Mouse (Mus musculus) E14TG2a.4 (cell line): ENCODE measurements at regions not wholly inside any gene's neighbourhood (a gene's known extent, or its start where the extent isn't known, plus 50 kb on each side); places are given as distances from the start of the nearest gene placed in this dataset.
"Not testable (repeated sequence)": the region's sequence is repeated elsewhere in the genome, so short reads cannot be mapped to it uniquely, and the experiment has no call there.

Source experiments
- H3K27me3 ChIP-seq: 2 replicates; pipeline ENCODE4 v1.6.1; 2014; ENCODE audit warnings: low read length, control low read depth; ENCODE audit not compliant: insufficient read depth
- H3K36me3 ChIP-seq: 2 replicates; pipeline ENCODE4 v1.6.1; 2014; ENCODE audit warnings: low read length, control low read depth; ENCODE audit not compliant: insufficient read depth
- H3K4me1 ChIP-seq: replicated peaks from 2 replicates; pipeline ENCODE4 v1.6.1; 2014; ENCODE audit warnings: low read depth, low read length, control low read depth
- H3K4me3 ChIP-seq: replicated peaks from 2 replicates; pipeline ENCODE4 v1.5.1; 2014; ENCODE audit warnings: mild to moderate bottlenecking, low read length
- H3K9me3 ChIP-seq: 2 replicates; pipeline ENCODE4 v1.6.1; 2014; ENCODE audit warnings: low read length, control low read depth
- CTCF ChIP-seq: conservative IDR thresholded peaks from 2 replicates; pipeline ENCODE4 v1.5.1; 2014; ENCODE audit warnings: low read length
- NANOG ChIP-seq: IDR thresholded peaks from 2 replicates; pipeline ENCODE4 v1.6.1; 2014; ENCODE audit warnings: borderline replicate concordance, low read length, mixed read lengths
- POU5F1 ChIP-seq: IDR thresholded peaks from 2 replicates; pipeline ENCODE4 v1.6.1; 2014; ENCODE audit warnings: low read length, borderline replicate concordance

DNA sequence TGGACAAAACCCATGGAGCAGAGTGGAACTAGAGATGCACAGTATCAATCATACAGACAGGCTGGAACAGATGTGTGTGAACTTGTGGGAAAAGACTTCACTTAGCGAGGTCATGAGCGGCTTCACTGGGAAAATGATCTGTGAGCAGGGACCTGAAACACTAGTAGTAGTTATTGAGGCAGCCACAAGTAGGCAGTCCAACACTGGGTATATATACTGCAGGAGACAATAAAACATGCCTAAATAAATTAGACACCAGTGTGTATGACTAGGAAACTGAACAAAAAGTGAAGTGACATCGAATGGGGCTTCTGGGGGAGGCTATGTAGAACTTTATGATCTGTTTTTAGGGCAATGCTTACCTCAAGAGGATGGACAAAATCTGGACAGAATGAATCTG lies 852.5 kb downstream of the Tbl1xr1 start:
- Histone ChIP-seq H3K36me3 (no peaks in the 10 kb centered on the region), H3K27me3 (no peaks in the 10 kb centered on the region), H3K4me3 (no peak overlapping the region), H3K4me1 (no peaks in the 10 kb centered on the region), H3K9me3 (peaks cover 8% of the 10 kb centered on the region; the same call in 1 of the 2 replicates)
- peak; percentile 31; the same call in 1 of the 2 replicates for TF ChIP-seq CTCF
- no peak for TF ChIP-seq POU5F1

DNA sequence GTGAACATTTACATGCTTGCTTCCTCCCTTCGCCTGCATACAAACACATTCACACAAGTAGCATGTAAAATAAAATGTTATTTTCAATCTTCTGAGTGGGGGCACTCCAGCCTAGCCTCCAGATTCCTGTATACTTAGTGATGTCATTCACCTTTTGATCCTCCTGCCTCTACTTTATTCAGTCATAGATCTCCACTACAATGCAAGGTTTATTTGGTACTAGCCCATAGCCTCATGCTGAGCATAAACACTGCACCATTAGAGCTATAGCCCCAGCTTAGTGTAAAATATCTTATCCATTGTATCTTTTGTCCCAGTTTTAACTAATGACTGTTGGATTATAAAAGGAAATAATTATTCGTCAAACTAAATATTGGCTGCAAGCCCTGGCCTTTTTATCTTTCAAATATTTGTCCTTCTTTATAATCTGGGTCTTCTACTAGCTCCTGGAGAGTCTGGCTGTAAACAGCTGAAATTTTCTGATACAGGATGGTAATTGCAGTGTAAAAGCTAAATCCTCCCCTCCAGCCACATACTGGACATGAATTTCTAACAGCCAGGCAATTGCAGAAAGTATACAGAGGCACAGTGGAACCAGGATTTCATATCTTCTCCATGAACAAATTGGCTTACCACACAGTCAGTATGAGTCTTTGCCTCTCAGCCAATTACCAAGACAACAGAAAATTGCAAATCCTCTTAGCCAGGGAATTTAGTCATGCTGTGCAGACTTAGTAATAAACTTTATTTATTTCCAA lies 853.5 kb downstream of the Tbl1xr1 start:
- Histone ChIP-seq H3K36me3 (no peaks in the 10 kb centered on the region), H3K4me1 (no peaks in the 10 kb centered on the region), H3K4me3 (no peak overlapping the region), H3K27me3 (no peaks in the 10 kb centered on the region), H3K9me3 (peaks cover 8% of the 10 kb centered on the region; the same call in 1 of the 2 replicates)
- no peak for TF ChIP-seq CTCF
- TF ChIP-seq POU5F1: no peak
- no peak for TF ChIP-seq NANOG

DNA sequence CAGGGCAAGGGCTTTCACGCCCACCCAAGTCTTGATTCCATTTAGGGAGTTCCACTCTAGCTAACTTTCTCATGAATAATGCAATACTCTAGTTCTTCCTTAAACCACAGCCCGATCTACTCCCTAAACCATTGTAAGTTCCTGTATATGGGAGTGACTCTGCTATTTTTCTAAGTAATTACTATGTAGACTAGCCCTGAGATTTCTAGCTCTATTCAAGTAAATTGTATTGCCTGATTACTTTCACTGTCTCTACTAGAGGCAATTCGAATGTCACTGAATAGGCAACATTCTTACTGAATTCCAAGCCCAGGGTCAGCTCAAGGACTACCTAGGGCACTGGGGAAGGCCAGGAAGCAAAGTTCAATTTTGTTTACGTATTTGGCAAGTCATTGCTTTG lies 869.2 kb downstream of the Tbl1xr1 start:
- not testable (repeated sequence) for H3K4me1 ChIP-seq, H3K27me3 ChIP-seq, H3K4me3 ChIP-seq, H3K36me3 ChIP-seq
- peaks cover 15% of the 10 kb centered on the region for H3K9me3 ChIP-seq

DNA sequence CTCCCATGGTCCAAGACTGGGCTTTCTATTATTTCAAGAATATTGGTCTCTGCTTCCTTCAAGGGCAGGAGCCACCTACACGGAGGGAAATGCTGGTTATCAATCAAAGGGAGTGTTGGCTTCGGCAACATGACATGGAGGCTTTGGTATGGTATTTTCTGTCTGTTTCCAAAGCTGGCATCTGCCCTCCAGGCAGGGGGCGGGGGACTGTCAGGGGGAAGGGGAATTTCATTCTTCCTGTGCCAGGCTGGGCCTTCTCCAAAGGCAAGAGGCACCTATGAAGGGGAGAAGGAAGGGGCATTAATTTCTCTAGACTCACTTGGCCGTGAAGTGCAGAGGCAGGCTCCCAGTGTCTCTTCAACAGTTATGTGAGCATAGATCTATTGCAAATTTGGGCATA lies 870.7 kb downstream of the Tbl1xr1 start:
- TF ChIP-seq POU5F1: no peak
- no peak for TF ChIP-seq CTCF
- no peak for TF ChIP-seq NANOG
- no peaks in the 10 kb centered on the region for H3K36me3 ChIP-seq

DNA sequence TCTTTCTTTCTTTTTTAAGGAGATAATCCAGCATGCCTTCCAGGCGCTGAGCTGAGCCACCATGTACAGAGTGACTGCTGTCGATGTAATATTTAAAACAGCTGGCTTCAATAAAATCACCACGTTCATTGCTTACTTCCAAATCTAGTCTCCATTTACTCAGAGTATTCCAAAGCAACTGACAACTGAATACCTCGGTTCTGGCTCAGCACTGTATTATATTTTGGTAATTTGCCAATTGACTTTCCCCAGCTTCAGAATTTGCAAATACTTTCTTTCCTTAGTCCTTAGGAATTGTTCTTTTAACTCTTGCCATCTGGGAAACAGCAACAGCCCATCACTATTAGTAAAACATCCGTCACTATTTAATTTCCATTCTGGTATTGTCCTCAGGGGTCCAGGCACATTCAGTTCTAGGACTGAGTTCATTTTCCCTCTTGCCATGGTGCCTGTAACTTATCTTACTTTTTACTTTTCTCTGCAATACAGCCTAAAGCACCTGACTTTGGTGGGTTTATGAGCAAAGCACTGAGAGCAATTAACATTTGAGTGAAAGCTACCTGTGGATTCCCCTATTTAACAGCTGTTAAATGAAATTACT lies 871.8 kb downstream of the Tbl1xr1 start:
- no peak overlapping the region for H3K4me3 ChIP-seq
- H3K9me3 ChIP-seq: peaks cover 15% of the 10 kb centered on the region
- TF ChIP-seq POU5F1: no peak
- TF ChIP-seq CTCF: no peak
- TF ChIP-seq NANOG: no peak
- H3K4me1 ChIP-seq: peaks cover 5% of the 10 kb centered on the region
- H3K36me3 ChIP-seq: no peaks in the 10 kb centered on the region
- H3K27me3 ChIP-seq: no peaks in the 10 kb centered on the region

More for the DNA sequence above, 870.7 kb downstream of the Tbl1xr1 start:
- H3K27me3 ChIP-seq: no peaks in the 10 kb centered on the region
- H3K4me3 ChIP-seq: no peak overlapping the region
- peaks cover 15% of the 10 kb centered on the region for H3K9me3 ChIP-seq
- peaks cover 5% of the 10 kb centered on the region for H3K4me1 ChIP-seq

DNA sequence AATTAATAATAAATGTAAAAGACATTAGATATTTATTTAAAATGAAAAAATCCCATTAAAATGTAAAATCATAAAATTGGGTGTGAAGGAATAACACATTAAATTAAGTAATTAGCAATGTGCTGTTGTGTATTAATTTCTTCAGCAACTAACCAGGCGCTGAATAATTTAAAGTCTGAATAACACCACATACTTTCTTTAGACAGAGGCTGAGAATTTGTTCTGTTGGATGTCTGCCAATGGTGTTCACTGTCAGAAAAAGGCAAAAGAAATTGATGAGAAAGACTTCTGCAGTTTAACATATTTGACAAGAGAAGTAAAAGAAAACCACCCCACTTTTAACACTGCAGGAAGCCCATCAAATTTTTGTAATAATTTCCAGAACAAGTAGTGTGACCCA lies 881.0 kb downstream of the Tbl1xr1 start:
- Histone ChIP-seq H3K36me3 (no peaks in the 10 kb centered on the region), H3K9me3 (no peaks in the 10 kb centered on the region), H3K27me3 (no peaks in the 10 kb centered on the region), H3K4me3 (no peak overlapping the region), H3K4me1 (no peaks in the 10 kb centered on the region)
- TF ChIP-seq POU5F1 (no peak), CTCF (no peak), NANOG (no peak)

DNA sequence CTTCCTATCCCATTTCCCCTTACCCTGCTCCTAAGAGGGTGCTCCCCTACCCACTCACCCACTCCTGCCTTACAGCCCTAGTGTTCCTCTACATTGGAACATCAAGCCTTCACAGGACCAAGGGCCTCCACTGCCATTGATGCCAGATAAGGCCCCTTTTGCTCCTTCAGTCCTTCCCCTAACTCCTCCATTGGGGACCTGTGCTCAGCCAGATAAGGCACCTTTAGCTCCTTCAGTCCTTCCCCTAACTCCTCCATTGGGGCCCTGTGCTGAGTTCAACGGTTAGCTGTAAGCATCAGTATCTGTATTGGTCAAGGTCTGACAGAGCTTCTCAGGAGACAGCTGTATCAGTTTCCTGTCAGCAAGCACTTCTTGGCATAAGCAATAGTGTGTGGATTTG lies 896.2 kb downstream of the Tbl1xr1 start:
- Histone ChIP-seq H3K9me3 (no peaks in the 10 kb centered on the region), H3K4me1 (no peaks in the 10 kb centered on the region), H3K27me3 (no peaks in the 10 kb centered on the region), H3K4me3 (no peak overlapping the region), H3K36me3 (no peaks in the 10 kb centered on the region)
- TF ChIP-seq CTCF (no peak), POU5F1 (no peak), NANOG (no peak)

DNA sequence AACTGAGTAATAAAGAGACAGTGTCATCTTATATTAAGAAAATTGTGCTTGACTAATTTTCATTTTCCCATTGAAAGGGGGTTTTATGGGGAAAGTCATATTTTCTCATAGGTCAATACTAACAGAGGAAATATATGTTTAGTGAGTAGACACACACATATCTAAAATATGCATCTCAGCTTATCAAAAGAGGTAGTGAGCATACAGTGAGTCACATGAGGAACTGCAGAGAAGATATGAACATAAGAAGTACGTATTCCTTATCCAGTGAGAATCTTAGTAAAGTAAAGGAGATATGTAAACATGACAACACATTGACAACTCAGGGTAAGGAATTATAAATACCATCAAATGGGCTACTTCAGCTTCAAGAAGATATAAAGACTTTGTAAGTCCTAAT lies 900.3 kb downstream of the Tbl1xr1 start:
- no peak overlapping the region for H3K4me3 ChIP-seq
- no peaks in the 10 kb centered on the region for H3K4me1 ChIP-seq
- no peaks in the 10 kb centered on the region for H3K36me3 ChIP-seq
- H3K27me3 ChIP-seq: no peaks in the 10 kb centered on the region
- TF ChIP-seq NANOG: no peak
- no peak for TF ChIP-seq CTCF
- TF ChIP-seq POU5F1: no peak
- H3K9me3 ChIP-seq: no peaks in the 10 kb centered on the region
